Mouse (Mus musculus) bone marrow macrophage, adult 2 months (primary cell): ENCODE measurements around the gene Tmem135. TPM values are rescaled to one million over a fixed set of nuclear protein-coding genes. Genes with fewer than 3 reads are reported as not detected.
A peak's percentile ranks its signal among the peaks of the same experiment; 100 is the strongest.
"Not testable (repeated sequence)": the region's sequence is repeated elsewhere in the genome, so short reads cannot be mapped to it uniquely, and the experiment has no call there.

Source experiments
- H3K27ac ChIP-seq: 2 replicates; pipeline ENCODE4 v1.5.1; 2012; ENCODE audit warnings: low read depth, low read length; ENCODE audit not compliant: insufficient read depth
- H3K4me1 ChIP-seq: 2 replicates; pipeline ENCODE4 v1.6.1; 2012; ENCODE audit warnings: low read length; ENCODE audit not compliant: control insufficient read depth, insufficient read depth
- H3K4me3 ChIP-seq: 2 replicates; pipeline ENCODE4 v1.5.1; 2012; ENCODE audit warnings: mild to moderate bottlenecking, low read length, moderate library complexity; ENCODE audit not compliant: insufficient read depth
- CTCF ChIP-seq: IDR thresholded peaks from 2 replicates; pipeline ENCODE4 v1.5.1; 2012; ENCODE audit warnings: low read depth, mild to moderate bottlenecking, low read length, moderate library complexity
- POLR2A ChIP-seq: IDR thresholded peaks from 2 replicates; pipeline ENCODE4 v1.6.1; 2012; ENCODE audit warnings: mild to moderate bottlenecking, low read depth, low read length, borderline replicate concordance
- polyA plus RNA-seq: library from polyadenylated mRNA; stranded (reverse); fragments of >200 nt; gene quantifications from 2 replicates; pipeline ENCODE4 v1.2.4, GENCODE M21; 2012; ENCODE audit not compliant: missing spikeins, insufficient read depth, insufficient read length

The Tmem135 gene
- polyA plus RNA-seq, 1 experiment = 58.4 TPM

- TF ChIP-seq POLR2A = no peak
- TF ChIP-seq CTCF = no peak
- Histone ChIP-seq H3K4me1 (peaks cover 17% of the 10 kb centered on the region), H3K27ac (peak overlapping the region; percentile 68), H3K4me3 (no peak overlapping the region)
Measured at GRCm38 (mm10) chr7:89308926-89309325, 95.1 kb downstream of the Tmem135 start.

DNA sequence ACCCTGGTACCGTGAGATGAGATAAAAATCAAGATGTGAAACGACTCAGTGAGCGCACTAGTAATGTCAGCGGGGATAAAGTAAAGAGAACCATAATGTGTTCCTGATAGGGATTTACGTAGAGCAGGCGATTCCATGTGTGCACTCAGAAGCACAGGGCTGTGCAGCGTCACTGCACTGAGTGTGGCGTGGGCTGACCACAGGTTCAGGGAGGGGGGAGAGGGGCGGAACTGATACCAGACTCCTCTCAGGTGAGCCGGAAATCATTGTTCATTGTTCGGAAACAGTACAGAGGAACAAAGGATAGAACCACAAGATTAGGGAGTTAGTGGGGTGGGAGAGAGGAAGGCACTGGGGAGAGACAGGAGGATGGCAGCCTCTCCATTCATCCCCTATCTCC lies 95.8 kb downstream of the Tmem135 start:
- no peak for TF ChIP-seq POLR2A
- TF ChIP-seq CTCF = no peak
- H3K4me3 ChIP-seq = no peak overlapping the region
- peak overlapping the region; percentile 68 for H3K27ac ChIP-seq
- peaks cover 17% of the 10 kb centered on the region for H3K4me1 ChIP-seq

DNA sequence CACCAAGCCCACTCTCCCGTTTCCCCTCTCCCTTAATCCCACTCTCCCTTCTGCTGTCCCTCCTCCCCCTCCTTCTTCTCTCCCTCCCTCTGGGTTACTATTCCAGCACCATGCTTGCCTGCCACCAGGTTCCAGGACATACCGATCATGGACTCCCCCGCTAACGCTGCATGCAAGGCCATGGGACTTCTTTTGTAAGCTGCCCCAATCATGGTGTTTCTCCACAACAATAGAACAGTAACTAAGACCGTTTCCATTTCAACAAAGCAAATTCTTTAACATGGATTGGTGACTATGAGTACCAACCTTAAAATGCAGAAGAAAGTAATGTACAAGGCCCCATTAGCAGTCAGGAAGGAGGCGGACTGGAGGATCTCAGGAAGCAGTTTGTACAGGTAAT lies 97.2 kb downstream of the Tmem135 start:
- H3K4me1 ChIP-seq = peaks cover 17% of the 10 kb centered on the region
- no peak overlapping the region for H3K4me3 ChIP-seq
- H3K27ac ChIP-seq = no peak overlapping the region
- TF ChIP-seq POLR2A = no peak
- no peak for TF ChIP-seq CTCF

GRCm38 (mm10) chr7:89304958-89305357 lies 99.1 kb downstream of the Tmem135 start:
- no peak overlapping the region for H3K27ac ChIP-seq
- no peak overlapping the region for H3K4me3 ChIP-seq
- peaks cover 9% of the 10 kb centered on the region for H3K4me1 ChIP-seq
- TF ChIP-seq CTCF (no peak), POLR2A (no peak)

DNA sequence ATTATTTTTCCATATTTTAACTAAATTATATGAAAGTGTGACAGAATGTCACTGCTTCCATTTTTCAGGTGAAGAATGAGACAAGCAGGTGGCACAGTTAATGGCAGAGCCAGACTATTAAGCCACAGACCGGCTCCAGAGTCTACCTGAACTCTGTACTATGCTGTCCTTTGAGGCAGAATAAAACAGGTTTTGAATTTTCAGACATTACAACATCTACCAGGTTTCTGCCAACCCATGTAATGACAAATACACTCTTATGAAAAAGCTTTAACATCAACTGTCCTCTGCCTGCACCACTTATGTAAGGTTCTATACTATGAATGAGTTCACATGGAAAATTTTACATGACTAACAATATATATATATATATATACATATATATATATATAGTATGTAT lies 100.3 kb downstream of the Tmem135 start:
- no peak overlapping the region for H3K27ac ChIP-seq
- H3K4me3 ChIP-seq = no peak overlapping the region
- peaks cover 12% of the 10 kb centered on the region for H3K4me1 ChIP-seq
- TF ChIP-seq POLR2A = no peak
- no peak for TF ChIP-seq CTCF

DNA sequence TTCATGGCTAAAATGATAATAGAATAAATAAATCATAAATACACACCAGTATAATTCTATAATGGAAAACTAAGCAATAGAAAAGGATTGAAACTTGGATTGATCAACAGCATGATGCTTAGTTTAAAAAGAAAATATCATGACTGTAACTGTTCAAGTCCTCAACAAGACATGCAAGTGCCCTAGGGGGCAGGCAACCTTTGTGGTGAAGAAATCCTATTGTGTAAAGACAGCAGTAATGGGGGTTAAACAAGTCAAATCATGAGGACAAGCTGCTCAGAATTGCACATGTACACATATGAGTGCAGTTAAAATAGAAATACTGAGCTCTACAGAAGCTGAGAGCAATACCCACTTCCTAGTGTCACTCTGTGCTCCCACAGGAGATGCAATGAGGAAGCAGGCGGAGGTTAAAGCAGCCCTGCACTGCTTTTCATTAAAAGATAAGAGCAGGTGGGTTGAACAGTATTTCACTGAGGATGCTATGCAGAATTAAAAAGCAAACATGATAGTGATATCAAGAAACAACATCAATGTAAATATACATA lies 105.0 kb downstream of the Tmem135 start:
- Histone ChIP-seq H3K4me1 (peaks cover 12% of the 10 kb centered on the region), H3K4me3 (no peak overlapping the region), H3K27ac (no peak overlapping the region)
- TF ChIP-seq CTCF = no peak
- no peak for TF ChIP-seq POLR2A

DNA sequence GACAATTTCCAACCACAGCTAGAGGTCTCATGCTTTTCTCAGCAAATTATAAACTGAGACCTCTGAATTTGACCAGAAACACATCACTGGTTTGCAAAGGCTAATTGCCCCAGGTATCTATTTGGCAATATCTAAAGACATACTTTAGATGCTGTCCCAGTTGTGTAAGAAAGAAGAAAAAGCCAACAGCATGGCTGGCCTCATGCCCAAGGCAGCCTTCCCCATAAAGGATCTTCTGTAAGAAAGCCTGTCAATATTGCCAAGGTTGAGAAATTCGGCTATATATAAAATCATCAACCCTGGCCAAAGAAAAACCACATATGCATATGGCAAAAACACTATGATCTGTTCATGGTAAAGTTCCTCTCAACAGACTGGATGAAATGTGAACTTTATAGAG lies 107.1 kb downstream of the Tmem135 start:
- TF ChIP-seq CTCF = no peak
- no peak for TF ChIP-seq POLR2A
- Histone ChIP-seq H3K4me1 (peaks cover 12% of the 10 kb centered on the region), H3K4me3 (no peak overlapping the region), H3K27ac (no peak overlapping the region)

- Histone ChIP-seq H3K27ac (no peak overlapping the region), H3K4me1 (peaks cover 5% of the 10 kb centered on the region), H3K4me3 (no peak overlapping the region)
- TF ChIP-seq CTCF (no peak), POLR2A (no peak)
Measured at GRCm38 (mm10) chr7:89282664-89283063, 121.4 kb downstream of the Tmem135 start.

GRCm38 (mm10) chr7:89270438-89270837 lies 133.6 kb downstream of the Tmem135 start:
- H3K4me1 ChIP-seq = peaks cover 36% of the 10 kb centered on the region
- H3K27ac ChIP-seq = peak overlapping the region; percentile 95
- H3K4me3 ChIP-seq = not testable (repeated sequence)

DNA sequence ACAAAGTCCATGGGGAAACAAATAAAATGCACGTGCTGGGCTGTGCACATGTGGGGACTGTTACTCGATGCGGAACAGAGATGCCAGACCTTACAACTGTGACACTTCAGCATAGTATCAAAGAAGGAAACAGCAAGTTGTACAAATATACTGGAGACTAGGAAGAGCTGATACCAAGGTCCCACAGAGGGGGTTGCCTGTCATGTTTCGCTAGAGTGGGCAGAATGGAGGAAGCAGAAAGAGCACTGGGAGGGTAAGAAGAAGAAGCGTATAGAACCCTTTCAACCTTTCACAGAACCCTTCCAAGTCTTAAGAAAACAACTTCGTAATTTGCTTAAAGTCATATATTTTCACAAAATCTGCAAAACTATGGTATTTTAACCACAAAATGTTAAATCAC lies 134.2 kb downstream of the Tmem135 start:
- TF ChIP-seq POLR2A = no peak
- TF ChIP-seq CTCF = no peak
- H3K4me1 ChIP-seq = peaks cover 39% of the 10 kb centered on the region
- H3K4me3 ChIP-seq = no peak overlapping the region
- peak overlapping the region; percentile 95 for H3K27ac ChIP-seq

DNA sequence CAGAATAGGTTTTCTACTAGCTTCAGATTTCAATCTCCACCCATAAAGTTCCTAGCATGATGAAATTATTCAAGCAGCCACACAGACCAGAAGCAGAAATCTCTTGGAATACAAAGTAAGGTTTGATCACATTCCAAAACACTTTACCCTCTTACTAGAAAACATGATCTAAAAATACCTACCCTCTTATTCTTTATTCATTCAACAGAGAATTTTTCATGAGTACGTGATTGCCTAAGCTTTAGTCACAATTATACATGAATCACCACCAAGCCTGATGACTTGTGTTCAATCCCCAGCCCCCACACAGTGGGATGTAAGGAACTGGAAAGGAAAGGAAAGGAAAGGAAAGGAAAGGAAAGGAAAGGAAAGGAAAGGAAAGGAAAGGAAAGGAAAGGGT lies 136.5 kb downstream of the Tmem135 start:
- peak overlapping the region; percentile 19; the same call in 1 of the 2 replicates for H3K27ac ChIP-seq
- TF ChIP-seq CTCF (no peak), POLR2A (no peak)
- peaks cover 39% of the 10 kb centered on the region for H3K4me1 ChIP-seq
- no peak overlapping the region for H3K4me3 ChIP-seq
